Mouse (Mus musculus): Measurements from ENCODE around the gene Plcb3.

GRCm38 (mm10) chr19:6995255-6995991 is 19.2 kb upstream of the Plcb3 start:
- no peak for TF ChIP-seq GATA1 (IDR thresholded peaks at IDR 0.05; ENCODE audit: borderline replicate concordance, low read length)
- TF ChIP-seq FLI1 (IDR thresholded peaks at IDR 0.05; ENCODE audit: low read length): no peak

Data from megakaryocyte, embryonic 14.5 days (primary cell).